Mouse (Mus musculus) c-Kit-positive CD71-positive TER-119-negative erythroid progenitor cells, embryonic 14.5 days (primary cell): ENCODE measurements around the gene Foxj1.

Source experiments
- DNase-seq: peaks from one replicate; pipeline ENCODE4 v3.0.0-alpha.2; 2013; ENCODE audit warnings: low read depth

The Foxj1 gene

GRCm38 (mm10) chr11:116342069-116342791, 7.0 kb upstream of the Foxj1 start:
- no peak for DNase-seq

GRCm38 (mm10) chr11:116337531-116337930, 2.3 kb upstream of the Foxj1 start:
- no peak for DNase-seq

GRCm38 (mm10) chr11:116337000-116337399, 1.8 kb upstream of the Foxj1 start:
- DNase-seq, result no peak

- no peak for DNase-seq
Observed at GRCm38 (mm10) chr11:116336393-116336792, 1.2 kb upstream of the Foxj1 start.

- no peak for DNase-seq
Observed at GRCm38 (mm10) chr11:116334417-116334782, 799 bp downstream of the Foxj1 start.

GRCm38 (mm10) chr11:116333526-116334416, 1.4 kb downstream of the Foxj1 start:
- DNase-seq, result no peak

GRCm38 (mm10) chr11:116332983-116333270, 2.3 kb downstream of the Foxj1 start:
- DNase-seq, result no peak

- DNase-seq, result no peak
Observed at GRCm38 (mm10) chr11:116332232-116332982, 2.8 kb downstream of the Foxj1 start.

- DNase-seq, result no peak
Observed at GRCm38 (mm10) chr11:116330211-116330518, 5.0 kb downstream of the Foxj1 start.

- no peak for DNase-seq
Observed at GRCm38 (mm10) chr11:116329314-116330210, 5.6 kb downstream of the Foxj1 start.

- no peak for DNase-seq
Observed at GRCm38 (mm10) chr11:116326963-116327603, 8.1 kb downstream of the Foxj1 start.

GRCm38 (mm10) chr11:116318719-116319659, 16.2 kb downstream of the Foxj1 start:
- DNase-seq, result peak; percentile 57

GRCm38 (mm10) chr11:116312359-116312758, 22.8 kb downstream of the Foxj1 start:
- no peak for DNase-seq

GRCm38 (mm10) chr11:116311169-116311568, 24.0 kb downstream of the Foxj1 start:
- DNase-seq, result no peak

- no peak for DNase-seq
Observed at GRCm38 (mm10) chr11:116309601-116310000, 25.6 kb downstream of the Foxj1 start.

GRCm38 (mm10) chr11:116307762-116308531, 27.3 kb downstream of the Foxj1 start:
- DNase-seq, result no peak

GRCm38 (mm10) chr11:116307019-116307725, 28.0 kb downstream of the Foxj1 start, which contains the start of gene Exoc7:
Gene Exoc7 (minus strand): TSS chr11:116307233.
- no peak for DNase-seq

- peak; percentile 92 for DNase-seq
Observed at GRCm38 (mm10) chr11:116306126-116306982, 28.8 kb downstream of the Foxj1 start.
